Mouse (Mus musculus): ENCODE data around the gene Kcnj12.

The Kcnj12 gene

GRCm38 (mm10) chr11:61024996-61025395 lies 2.6 kb downstream of the Kcnj12 start:
- DNase-seq (ENCODE audit: low read depth, low spot score), result no peak

GRCm38 (mm10) chr11:61025594-61025993 lies 3.2 kb downstream of the Kcnj12 start:
- DNase-seq (ENCODE audit: low read depth, low spot score), result no peak

- DNase-seq (ENCODE audit: low read depth, low spot score), result no peak
Measured at GRCm38 (mm10) chr11:61026381-61026780, 4.0 kb downstream of the Kcnj12 start.

- DNase-seq (ENCODE audit: low read depth, low spot score), result no peak
Measured at GRCm38 (mm10) chr11:61027160-61027559, 4.8 kb downstream of the Kcnj12 start.

- DNase-seq (ENCODE audit: low read depth, low spot score), result no peak
Measured at GRCm38 (mm10) chr11:61028211-61028950, 6.0 kb downstream of the Kcnj12 start.

GRCm38 (mm10) chr11:61029116-61029740 lies 6.9 kb downstream of the Kcnj12 start:
- DNase-seq (ENCODE audit: low read depth, low spot score), result no peak

GRCm38 (mm10) chr11:61029864-61030595 lies 7.7 kb downstream of the Kcnj12 start:
- DNase-seq (ENCODE audit: low read depth, low spot score), result no peak

GRCm38 (mm10) chr11:61031137-61031536 lies 8.8 kb downstream of the Kcnj12 start:
- no peak for DNase-seq (ENCODE audit: low read depth, low spot score)

- DNase-seq (ENCODE audit: low read depth, low spot score), result no peak
Measured at GRCm38 (mm10) chr11:61031658-61032445, 9.5 kb downstream of the Kcnj12 start.

GRCm38 (mm10) chr11:61032481-61032880 lies 10.1 kb downstream of the Kcnj12 start:
- DNase-seq (ENCODE audit: low read depth, low spot score), result no peak

GRCm38 (mm10) chr11:61033160-61033559 lies 10.8 kb downstream of the Kcnj12 start:
- no peak for DNase-seq (ENCODE audit: low read depth, low spot score)

- no peak for DNase-seq (ENCODE audit: low read depth, low spot score)
Measured at GRCm38 (mm10) chr11:61036639-61037038, 14.3 kb downstream of the Kcnj12 start.

GRCm38 (mm10) chr11:61038277-61038782 lies 16.0 kb downstream of the Kcnj12 start:
- DNase-seq (ENCODE audit: low read depth, low spot score), result no peak

GRCm38 (mm10) chr11:61040856-61041652 lies 18.7 kb downstream of the Kcnj12 start:
- DNase-seq (ENCODE audit: low read depth, low spot score), result no peak

GRCm38 (mm10) chr11:61042593-61042992 lies 20.2 kb downstream of the Kcnj12 start:
- DNase-seq (ENCODE audit: low read depth, low spot score), result no peak

GRCm38 (mm10) chr11:61043055-61043992 lies 21.0 kb downstream of the Kcnj12 start:
- no peak for DNase-seq (ENCODE audit: low read depth, low spot score)

- no peak for DNase-seq (ENCODE audit: low read depth, low spot score)
Measured at GRCm38 (mm10) chr11:61044741-61045140, 22.4 kb downstream of the Kcnj12 start.

- no peak for DNase-seq (ENCODE audit: low read depth, low spot score)
Measured at GRCm38 (mm10) chr11:61047441-61047840, 25.1 kb downstream of the Kcnj12 start.

- DNase-seq (ENCODE audit: low read depth, low spot score), result no peak
Measured at GRCm38 (mm10) chr11:61051151-61051550, 28.8 kb downstream of the Kcnj12 start.

- DNase-seq (ENCODE audit: low read depth, low spot score), result no peak
Measured at GRCm38 (mm10) chr11:61056871-61057270, 34.5 kb downstream of the Kcnj12 start.

All from retina, adult 2 months (tissue).